Mouse (Mus musculus) cerebellum, adult 9-10 months (tissue): ENCODE data around the gene Il23a.
"Not testable (repeated sequence)": the region's sequence is repeated elsewhere in the genome, so short reads cannot be mapped to it uniquely, and the experiment has no call there.

Source experiments
- DNase-seq: peaks from one replicate; pipeline ENCODE4 v3.0.0; 2022

Il23a gene

GRCm38 (mm10) chr10:128303126-128304021 lies 4.8 kb upstream of the Il23a start, which contains the start of gene Pan2:
Gene Pan2, plus strand, starts transcription at chr10:128303335.
- DNase-seq, result peak; percentile 100

- no peak for DNase-seq
These were observed 4.2 kb upstream of the Il23a start for GRCm38 (mm10) chr10:128302785-128303125.

GRCm38 (mm10) chr10:128302357-128302756 lies 3.8 kb upstream of the Il23a start:
- peak; percentile 62 for DNase-seq

GRCm38 (mm10) chr10:128298243-128298642 lies 309 bp downstream of the Il23a start:
- no peak for DNase-seq

GRCm38 (mm10) chr10:128297622-128298021 lies 930 bp downstream of the Il23a start:
- peak; percentile 79 for DNase-seq

GRCm38 (mm10) chr10:128297221-128297620 lies 1.3 kb downstream of the Il23a start:
- peak; percentile 82 for DNase-seq

- no peak for DNase-seq
These were observed 2.0 kb downstream of the Il23a start for GRCm38 (mm10) chr10:128296370-128297090.

- DNase-seq, result not testable (repeated sequence)
These were observed 8.0 kb downstream of the Il23a start for GRCm38 (mm10) chr10:128290594-128290993.

- peak; percentile 99 for DNase-seq
These were observed 14.7 kb downstream of the Il23a start for GRCm38 (mm10) chr10:128283604-128284579.

GRCm38 (mm10) chr10:128282886-128283450 lies 15.6 kb downstream of the Il23a start:
- no peak for DNase-seq

- no peak for DNase-seq
These were observed 16.9 kb downstream of the Il23a start for GRCm38 (mm10) chr10:128281682-128282081.

GRCm38 (mm10) chr10:128280943-128281342 lies 17.6 kb downstream of the Il23a start:
- DNase-seq, result no peak

- no peak for DNase-seq
These were observed 20.4 kb downstream of the Il23a start for GRCm38 (mm10) chr10:128278158-128278557.

- DNase-seq, result peak; percentile 22
These were observed 23.2 kb downstream of the Il23a start for GRCm38 (mm10) chr10:128275374-128275773.

- peak; percentile 39 for DNase-seq
These were observed 25.6 kb downstream of the Il23a start for GRCm38 (mm10) chr10:128272819-128273439.

GRCm38 (mm10) chr10:128271883-128272282 lies 26.7 kb downstream of the Il23a start:
- DNase-seq, result peak; percentile 69

- DNase-seq, result peak; percentile 53
These were observed 27.7 kb downstream of the Il23a start for GRCm38 (mm10) chr10:128270866-128271265.

- peak; percentile 98 for DNase-seq
These were observed 28.2 kb downstream of the Il23a start, which contains the start of gene Stat2 for GRCm38 (mm10) chr10:128270287-128270841. Gene Stat2, plus strand, starts transcription at chr10:128270559.

GRCm38 (mm10) chr10:128269206-128269910 lies 29.2 kb downstream of the Il23a start:
- DNase-seq, result peak; percentile 53

- no peak for DNase-seq
These were observed 30.2 kb downstream of the Il23a start, which contains the start of gene Apof for GRCm38 (mm10) chr10:128268371-128268770. Gene Apof, plus strand, starts transcription at chr10:128268671.
